Mouse (Mus musculus) G1E (cell line): ENCODE measurements around the gene Gm49368. TPM values are rescaled to one million over a fixed set of nuclear protein-coding genes. Genes with fewer than 3 reads are reported as not detected.

Source experiments
- ATAC-seq: 2 replicates; pipeline ENCODE4 v1.8.0; 2016; ENCODE audit warnings: mild to moderate bottlenecking; ENCODE audit not compliant: insufficient number of reproducible peaks, poor library complexity, low FRiP score, severe bottlenecking; ENCODE audit errors: extremely low read depth
- DNase-seq: peaks from one replicate; pipeline ENCODE4 v3.0.0; 2012; ENCODE audit warnings: low spot score
- H3K27me3 ChIP-seq: 2 replicates; pipeline ENCODE4 v1.6.1; 2012; ENCODE audit warnings: mild to moderate bottlenecking, low read length, inconsistent platforms; ENCODE audit not compliant: insufficient read depth
- H3K36me3 ChIP-seq: replicated peaks from 2 replicates; pipeline ENCODE3; 2012; ENCODE audit warnings: mild to moderate bottlenecking, inconsistent platforms
- H3K4me1 ChIP-seq: 2 replicates; pipeline ENCODE4 v1.6.1; 2012; ENCODE audit warnings: low read depth, low read length, inconsistent platforms, mixed read lengths; ENCODE audit not compliant: insufficient read depth
- H3K4me3 ChIP-seq: 2 replicates; pipeline ENCODE4 v1.5.1; 2012; ENCODE audit warnings: low read depth, mild to moderate bottlenecking, inconsistent platforms, low read length, moderate library complexity, mixed read lengths
- H3K9me3 ChIP-seq: replicated peaks from 2 replicates; pipeline ENCODE4 v1.6.1; 2012; ENCODE audit warnings: inconsistent platforms
- CTCF ChIP-seq: IDR thresholded peaks from 2 replicates; pipeline ENCODE4 v1.5.1; 2012; ENCODE audit warnings: low read depth, low read length, inconsistent platforms, mixed read lengths
- GATA1 ChIP-seq: IDR thresholded peaks from 2 replicates; pipeline ENCODE4 v1.6.1; 2012; ENCODE audit warnings: borderline replicate concordance, low read length, inconsistent platforms, mixed read lengths
- GATA2 ChIP-seq: IDR thresholded peaks from 2 replicates; pipeline ENCODE4 v1.6.1; 2012; ENCODE audit warnings: low read depth, low read length, inconsistent platforms, borderline replicate concordance
- POLR2AphosphoS5 ChIP-seq: IDR thresholded peaks from 2 replicates; pipeline ENCODE4 v1.6.1; 2012; ENCODE audit warnings: low read depth, low read length, inconsistent platforms; ENCODE audit not compliant: insufficient replicate concordance
- TAL1 ChIP-seq: conservative IDR thresholded peaks from 2 replicates; pipeline ENCODE4 v1.6.1; 2012; ENCODE audit warnings: low read depth, low read length, inconsistent platforms, mixed read lengths
- polyA plus RNA-seq: library from polyadenylated mRNA; stranded (reverse); fragments of >175 nt; gene quantifications from 2 replicates; pipeline ENCODE4 v1.2.3, GENCODE M21; 2012
- total RNA-seq, 2 experiments: library from RNA; stranded (forward) in 1 of 2; stranded (reverse) in 1 of 2; fragments of 200-1000 nt in 1 of 2; fragments of >200 nt in 1 of 2; fragmentation: Nextera tagmentation in 1 of 2; gene quantifications; 2 replicates each; pipeline ENCODE4 v1.2.3; 2014 to 2017

Gm49368 gene
- total and polyA plus RNA-seq, 3 experiments: not detected

- Histone ChIP-seq H3K4me1 (no peaks in the 10 kb centered on the region), H3K9me3 (no peaks in the 10 kb centered on the region), H3K4me3 (no peak overlapping the region), H3K36me3 (no peaks in the 10 kb centered on the region), H3K27me3 (peaks cover 10% of the 10 kb centered on the region; the same call in 1 of the 2 replicates)
- no peak for ATAC-seq
- no peak for TF ChIP-seq GATA2
- no peak for TF ChIP-seq GATA1
- no peak for TF ChIP-seq TAL1
- no peak for TF ChIP-seq POLR2AphosphoS5
- no peak for TF ChIP-seq CTCF
- no peak for DNase-seq
Observed at GRCm38 (mm10) chr7:128100742-128101357, 38.4 kb downstream of the Gm49368 start.

- H3K9me3 ChIP-seq: no peaks in the 10 kb centered on the region
- TF ChIP-seq POLR2AphosphoS5 (no peak), TAL1 (no peak), GATA1 (no peak), GATA2 (no peak), CTCF (no peak)
- no peak for ATAC-seq
- no peaks in the 10 kb centered on the region for H3K36me3 ChIP-seq
- no peak overlapping the region for H3K4me3 ChIP-seq
- peaks cover 22% of the 10 kb centered on the region for H3K27me3 ChIP-seq
- no peaks in the 10 kb centered on the region for H3K4me1 ChIP-seq
- DNase-seq: no peak
Observed at GRCm38 (mm10) chr7:128105246-128105645, 42.8 kb downstream of the Gm49368 start.

- no peaks in the 10 kb centered on the region for H3K36me3 ChIP-seq
- TF ChIP-seq POLR2AphosphoS5 (no peak), GATA1 (no peak), CTCF (no peak), GATA2 (no peak), TAL1 (no peak)
- DNase-seq (no peak), ATAC-seq (no peak)
- H3K9me3 ChIP-seq: no peaks in the 10 kb centered on the region
- H3K4me3 ChIP-seq: no peak overlapping the region
- H3K27me3 ChIP-seq: peaks cover 19% of the 10 kb centered on the region
- no peaks in the 10 kb centered on the region for H3K4me1 ChIP-seq
Observed at GRCm38 (mm10) chr7:128107462-128107861, 45.0 kb downstream of the Gm49368 start.

DNA sequence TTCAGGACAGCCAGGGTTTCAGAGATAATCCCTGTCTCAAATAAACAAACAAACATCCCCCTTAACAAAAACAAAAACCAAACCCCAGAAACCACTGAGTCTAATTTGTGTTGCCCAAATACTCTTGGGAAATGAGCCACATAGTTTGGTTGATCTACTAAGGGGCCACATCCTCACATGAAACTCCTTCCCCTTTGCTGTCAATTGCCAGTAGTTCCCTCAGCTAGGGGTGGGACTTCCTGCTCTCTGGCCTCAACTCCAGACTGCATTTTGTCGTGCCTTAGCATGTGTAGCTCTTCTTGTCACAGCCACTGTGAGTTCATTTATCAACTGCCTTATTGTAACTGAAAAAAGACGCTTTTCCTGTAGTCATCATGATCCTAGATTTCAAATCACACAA lies 47.8 kb downstream of the Gm49368 start:
- TF ChIP-seq GATA1: no peak
- TF ChIP-seq POLR2AphosphoS5: no peak
- TF ChIP-seq GATA2: no peak
- DNase-seq: no peak
- no peaks in the 10 kb centered on the region for H3K4me1 ChIP-seq
- no peak overlapping the region for H3K4me3 ChIP-seq
- ATAC-seq: no peak
- no peaks in the 10 kb centered on the region for H3K36me3 ChIP-seq
- no peaks in the 10 kb centered on the region for H3K9me3 ChIP-seq
- H3K27me3 ChIP-seq: peaks cover 16% of the 10 kb centered on the region

DNA sequence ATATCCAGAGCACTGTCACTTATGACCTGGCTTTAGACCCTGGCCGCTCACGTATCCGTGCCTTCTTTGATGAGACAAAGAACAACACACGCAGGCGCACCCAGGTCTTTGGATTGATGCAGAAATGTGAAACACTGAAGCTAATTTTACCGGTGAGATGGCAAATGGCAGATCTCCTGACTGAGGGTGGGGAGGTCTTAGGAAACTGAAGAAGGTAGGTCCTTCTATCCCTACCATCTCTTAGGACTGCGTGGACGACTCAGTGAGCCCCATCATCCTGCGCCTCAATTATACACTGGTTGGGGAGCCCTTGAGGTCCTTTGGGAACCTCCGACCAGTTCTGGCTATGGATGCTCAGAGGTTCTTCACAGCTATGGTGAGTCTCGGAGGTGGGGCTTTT lies 49.6 kb downstream of the Gm49368 start:
- Histone ChIP-seq H3K9me3 (no peaks in the 10 kb centered on the region), H3K36me3 (no peaks in the 10 kb centered on the region), H3K27me3 (peaks cover 16% of the 10 kb centered on the region), H3K4me3 (no peak overlapping the region), H3K4me1 (no peaks in the 10 kb centered on the region)
- ATAC-seq (no peak), DNase-seq (no peak)
- TF ChIP-seq POLR2AphosphoS5: no peak
- TF ChIP-seq TAL1: no peak
- TF ChIP-seq GATA1: no peak
- TF ChIP-seq GATA2: no peak
- TF ChIP-seq CTCF: no peak

GRCm38 (mm10) chr7:128114371-128115105 lies 52.1 kb downstream of the Gm49368 start:
- peaks cover 10% of the 10 kb centered on the region for H3K27me3 ChIP-seq
- H3K36me3 ChIP-seq: no peaks in the 10 kb centered on the region
- TF ChIP-seq TAL1: no peak
- TF ChIP-seq GATA1: no peak
- TF ChIP-seq POLR2AphosphoS5: no peak
- H3K4me3 ChIP-seq: no peak overlapping the region
- H3K4me1 ChIP-seq: no peaks in the 10 kb centered on the region
- DNase-seq: no peak
- H3K9me3 ChIP-seq: no peaks in the 10 kb centered on the region
- no peak for ATAC-seq
